Mouse (Mus musculus): ENCODE data around the gene Lrrn4cl. TPM values are rescaled to one million over a fixed set of nuclear protein-coding genes. Genes with fewer than 3 reads are reported as not detected.
A peak's percentile ranks its signal among the peaks of the same experiment; 100 is the strongest.

Lrrn4cl gene
- polyA plus RNA-seq, 1 experiment from 2014 or later = 0.26 TPM

DNA sequence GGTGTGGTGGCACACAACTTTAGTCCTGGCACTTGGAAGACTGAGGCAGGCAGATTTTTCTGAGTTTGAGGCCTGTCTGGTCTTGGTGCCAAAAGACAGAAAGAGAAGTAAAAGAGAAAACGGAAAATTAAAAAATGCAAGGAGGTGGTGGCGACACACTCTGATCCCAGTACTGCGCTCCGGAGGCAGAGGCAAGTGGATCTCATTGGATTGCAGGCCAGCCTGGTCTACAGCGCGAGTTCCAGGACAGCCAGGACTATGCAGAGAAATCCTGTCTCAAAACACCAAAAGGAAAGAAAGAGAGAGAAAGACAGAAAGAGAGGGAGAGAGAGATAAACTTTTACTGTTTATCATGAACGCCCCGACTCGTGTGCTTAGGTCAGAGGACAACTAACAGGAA, 20.3 kb downstream of the Lrrn4cl start:
- Histone ChIP-seq H3K27ac (ENCODE audit: low read depth) (peak overlapping the region; percentile 74), H3K9ac (replicated peaks) (peak overlapping the region; percentile 98), H3K9me3 (ENCODE audit: low read length) (no peaks in the 10 kb centered on the region), H3K4me1 (ENCODE audit: insufficient read depth) (peaks cover 11% of the 10 kb centered on the region; the same call in 1 of the 2 replicates), H3K36me3 (replicated peaks; ENCODE audit: insufficient read depth, low read length) (peaks cover 22% of the 10 kb centered on the region), H3K27me3 (ENCODE audit: insufficient read depth, low read length) (no peaks in the 10 kb centered on the region), H3K4me2 (ENCODE audit: low read depth, low read length) (peak overlapping the region; percentile 77), H3K4me3 (ENCODE audit: low read depth, low read length) (peak overlapping the region; percentile 96)
- ATAC-seq (0 out of 2 replicates have a peak, but pooled peaks have one; percentile 9), DNase-seq (peak; percentile 17)
- TF ChIP-seq CTCF (IDR thresholded peaks at IDR 0.05; ENCODE audit: low read depth) (no peak), EP300 (IDR thresholded peaks at IDR 0.05; ENCODE audit: low read depth) (no peak)
- WGBS (ENCODE audit: insufficient replicate concordance) = 25% methylated on average over 9 of the region's 9 CpGs

DNA sequence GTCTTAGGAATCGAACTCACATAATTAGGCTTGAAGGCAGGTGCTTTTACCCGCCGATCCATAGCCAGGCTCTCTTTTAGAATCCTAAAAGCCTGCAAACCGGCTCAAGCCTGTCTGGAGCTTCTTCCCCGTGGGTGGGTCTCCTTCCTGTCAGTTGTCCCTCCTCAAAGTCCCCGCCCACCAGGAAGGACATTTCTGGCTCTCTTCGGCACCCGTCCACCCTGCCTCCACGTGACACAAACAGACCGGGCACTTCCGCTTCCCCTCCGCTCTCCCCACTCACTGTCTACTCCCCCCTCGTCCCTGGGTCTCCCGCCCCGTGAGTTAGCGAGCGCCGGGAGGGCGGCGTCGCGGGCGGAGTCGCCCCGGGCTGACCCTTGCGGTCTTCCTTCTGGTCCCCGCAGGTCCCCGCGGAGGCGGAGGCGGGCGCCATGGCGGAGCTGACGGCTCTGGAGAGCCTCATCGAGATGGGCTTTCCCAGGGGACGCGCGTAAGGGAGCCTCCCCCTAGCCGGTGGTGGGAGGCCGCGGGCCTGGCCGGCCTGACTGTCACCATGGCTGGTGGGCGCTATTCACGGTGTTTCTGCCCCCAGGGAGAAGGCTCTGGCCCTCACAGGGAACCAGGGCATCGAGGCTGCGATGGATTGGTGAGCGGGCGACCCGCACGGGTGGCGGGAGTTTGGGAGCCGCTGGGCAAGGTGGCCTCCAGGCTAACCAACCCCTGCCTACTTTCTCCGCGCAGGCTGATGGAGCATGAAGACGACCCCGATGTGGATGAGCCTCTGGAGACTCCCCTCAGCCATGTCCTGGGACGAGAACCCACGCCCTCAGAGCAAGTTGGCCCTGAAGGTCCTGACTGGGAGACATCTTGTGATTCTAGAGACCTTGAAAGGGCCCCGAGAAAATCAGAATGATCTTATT, 21.0 kb downstream of the Lrrn4cl start, which contains the start of gene Ubxn1:
TSS of gene Ubxn1 (plus strand) at position 230 of the 920 bp plus-strand sequence.
- Histone ChIP-seq H3K9me3 (ENCODE audit: low read length) (no peaks in the 10 kb centered on the region), H3K9ac (replicated peaks) (peak within 1 kb of the TSS; percentile 98), H3K4me3 (ENCODE audit: low read depth, low read length) (peak within 1 kb of the TSS; percentile 96), H3K36me3 (replicated peaks; ENCODE audit: insufficient read depth, low read length) (peaks cover 29% of the 10 kb centered on the region), H3K27me3 (ENCODE audit: insufficient read depth, low read length) (no peaks in the 10 kb centered on the region), H3K4me1 (ENCODE audit: insufficient read depth) (peaks cover 11% of the 10 kb centered on the region; the same call in 1 of the 2 replicates), H3K4me2 (ENCODE audit: low read depth, low read length) (peak within 1 kb of the TSS; percentile 77), H3K27ac (ENCODE audit: low read depth) (peak within 1 kb of the TSS; percentile 94)
- WGBS (ENCODE audit: insufficient replicate concordance) = under 1% methylated on average over 59 of the region's 59 CpGs
- peak; percentile 82 for TF ChIP-seq EP300 (IDR thresholded peaks at IDR 0.05; ENCODE audit: low read depth)
- 0 out of 2 replicates have a peak, but pooled peaks have one; percentile 2 for TF ChIP-seq CTCF (IDR thresholded peaks at IDR 0.05; ENCODE audit: low read depth)
- ATAC-seq (peak; percentile 97), DNase-seq (peak; percentile 97)

DNA sequence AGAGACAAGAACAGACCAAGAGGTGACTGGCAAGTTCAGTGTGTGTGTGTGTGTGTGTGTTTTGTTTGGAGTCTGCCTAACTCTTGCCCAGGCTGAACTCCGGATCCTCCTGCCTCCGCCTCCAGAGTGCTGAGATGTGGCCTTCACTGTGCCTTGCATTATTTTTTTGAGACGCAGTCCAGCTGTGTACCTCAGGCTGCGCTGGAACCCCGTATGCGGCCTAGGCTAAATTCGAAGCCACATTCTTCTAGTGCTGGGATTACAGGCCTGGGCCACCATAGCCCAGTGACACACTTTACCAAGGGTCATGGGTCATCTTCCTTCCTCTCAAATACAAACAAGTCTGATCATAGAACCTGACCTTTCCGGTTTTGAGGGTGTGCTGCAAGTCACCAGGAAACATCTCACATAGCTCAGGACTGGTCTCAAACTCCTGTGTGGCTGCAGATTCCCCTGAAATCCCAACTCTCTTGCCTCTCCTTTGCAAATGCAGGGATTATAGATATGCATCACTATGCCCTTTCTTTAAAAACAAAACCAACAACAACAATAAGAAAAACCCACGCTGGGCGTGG, 21.8 kb downstream of the Lrrn4cl start:
- peaks cover 11% of the 10 kb centered on the region; the same call in 1 of the 2 replicates for H3K4me1 ChIP-seq (ENCODE audit: insufficient read depth)

DNA sequence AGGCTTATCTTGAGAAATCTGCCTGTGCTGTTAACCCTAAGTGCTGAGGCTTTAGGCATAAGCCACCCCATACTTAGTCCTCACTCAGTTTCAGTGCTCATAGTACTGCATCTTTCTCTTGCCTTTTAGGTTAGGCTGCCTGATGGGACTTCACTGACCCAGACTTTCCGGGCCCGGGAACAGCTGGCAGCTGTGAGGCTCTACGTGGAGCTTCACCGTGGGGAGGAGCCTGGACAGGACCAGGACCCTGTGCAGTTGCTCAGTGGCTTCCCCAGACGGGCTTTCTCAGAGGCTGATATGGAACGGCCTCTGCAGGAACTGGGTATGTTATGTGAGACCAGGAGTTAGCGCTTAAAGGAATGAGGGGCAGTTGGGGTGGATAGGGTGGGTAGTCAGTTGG, 24.5 kb downstream of the Lrrn4cl start:
- no peaks in the 10 kb centered on the region for H3K9me3 ChIP-seq (ENCODE audit: low read length)
- DNase-seq = no peak
- 89% methylated on average over 7 of the region's 7 CpGs for WGBS (ENCODE audit: insufficient replicate concordance)
- no peak for ATAC-seq
- peaks cover 16% of the 10 kb centered on the region for H3K4me1 ChIP-seq (ENCODE audit: insufficient read depth)
- no peak overlapping the region for H3K4me2 ChIP-seq (ENCODE audit: low read depth, low read length)
- no peak overlapping the region for H3K9ac ChIP-seq (replicated peaks)
- no peak overlapping the region for H3K27ac ChIP-seq (ENCODE audit: low read depth)
- peaks cover 34% of the 10 kb centered on the region for H3K36me3 ChIP-seq (replicated peaks; ENCODE audit: insufficient read depth, low read length)
- no peaks in the 10 kb centered on the region for H3K27me3 ChIP-seq (ENCODE audit: insufficient read depth, low read length)
- H3K4me3 ChIP-seq (ENCODE audit: low read depth, low read length) = no peak overlapping the region
- TF ChIP-seq EP300 (IDR thresholded peaks at IDR 0.05; ENCODE audit: low read depth) = no peak
- no peak for TF ChIP-seq CTCF (IDR thresholded peaks at IDR 0.05; ENCODE audit: low read depth)

More for the DNA sequence above, 21.8 kb downstream of the Lrrn4cl start:
- TF ChIP-seq CTCF (IDR thresholded peaks at IDR 0.05; ENCODE audit: low read depth) (no peak), EP300 (IDR thresholded peaks at IDR 0.05; ENCODE audit: low read depth) (no peak)
- Histone ChIP-seq H3K27me3 (ENCODE audit: insufficient read depth, low read length) (no peaks in the 10 kb centered on the region), H3K9ac (replicated peaks) (peak overlapping the region; percentile 98), H3K36me3 (replicated peaks; ENCODE audit: insufficient read depth, low read length) (peaks cover 34% of the 10 kb centered on the region), H3K4me3 (ENCODE audit: low read depth, low read length) (peak overlapping the region; percentile 96), H3K27ac (ENCODE audit: low read depth) (peak overlapping the region; percentile 94), H3K4me2 (ENCODE audit: low read depth, low read length) (peak overlapping the region; percentile 77), H3K9me3 (ENCODE audit: low read length) (no peaks in the 10 kb centered on the region)
- ATAC-seq = no peak
- 60% methylated on average over 10 of the region's 10 CpGs for WGBS (ENCODE audit: insufficient replicate concordance)
- DNase-seq = peak; percentile 33

DNA sequence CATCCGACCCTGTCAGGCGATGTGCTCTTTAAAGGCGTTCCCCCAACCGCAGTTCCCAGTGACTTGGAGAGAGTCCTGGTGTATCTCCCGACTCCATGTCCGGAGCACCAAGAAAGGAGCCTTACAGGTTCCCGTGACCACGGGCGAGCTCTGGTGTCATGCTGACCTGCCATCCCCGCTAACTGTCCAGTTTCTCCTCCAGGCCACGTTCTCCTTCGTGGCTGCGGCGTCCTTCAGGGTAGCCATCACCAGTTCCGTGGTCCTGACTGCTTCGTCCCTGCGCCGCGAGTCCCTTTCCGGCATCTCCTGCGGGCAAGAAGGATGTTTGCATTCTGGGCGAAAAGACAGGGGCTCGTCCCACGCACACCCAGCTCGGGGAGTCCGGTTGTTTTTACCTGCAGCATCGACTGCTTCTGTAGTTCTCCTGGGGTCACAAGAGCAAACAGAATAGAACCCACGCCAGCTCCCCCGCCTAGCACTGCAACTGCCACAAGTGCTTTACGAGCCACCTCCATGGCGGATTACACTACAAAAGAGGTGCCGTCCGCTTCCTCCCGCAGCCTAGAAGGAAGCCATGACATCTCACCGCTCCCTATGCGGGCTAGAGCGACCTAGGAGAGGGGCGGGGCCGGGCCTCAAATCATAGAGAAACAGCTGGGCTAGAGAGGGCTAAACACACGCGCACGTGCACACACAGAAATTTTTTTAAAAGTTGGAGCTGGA, 29.9 kb downstream of the Lrrn4cl start, which contains the start of gene Uqcc3:
TSS of gene Uqcc3 (minus strand) at position 613 of the 723 bp plus-strand sequence.
- H3K27me3 ChIP-seq (ENCODE audit: insufficient read depth, low read length) = no peaks in the 10 kb centered on the region
- no peak for TF ChIP-seq CTCF (IDR thresholded peaks at IDR 0.05; ENCODE audit: low read depth)
- TF ChIP-seq EP300 (IDR thresholded peaks at IDR 0.05; ENCODE audit: low read depth) = no peak
- no peaks in the 10 kb centered on the region for H3K9me3 ChIP-seq (ENCODE audit: low read length)
- peak within 1 kb of the TSS; percentile 89 for H3K27ac ChIP-seq (ENCODE audit: low read depth)
- ATAC-seq = peak; percentile 98
- peak within 1 kb of the TSS; percentile 88 for H3K9ac ChIP-seq (replicated peaks)
- under 1% methylated on average over 42 of the region's 42 CpGs for WGBS (ENCODE audit: insufficient replicate concordance)
- peaks cover 15% of the 10 kb centered on the region for H3K36me3 ChIP-seq (replicated peaks; ENCODE audit: insufficient read depth, low read length)
- peaks cover 10% of the 10 kb centered on the region for H3K4me1 ChIP-seq (ENCODE audit: insufficient read depth)
- H3K4me3 ChIP-seq (ENCODE audit: low read depth, low read length) = peak within 1 kb of the TSS; percentile 94
- H3K4me2 ChIP-seq (ENCODE audit: low read depth, low read length) = peak within 1 kb of the TSS; percentile 98
- peak; percentile 89 for DNase-seq
